Mouse (Mus musculus) C2C12 (cell line): ENCODE measurements around the gene Ch25h.

Experiments used
- CEBPB ChIP-seq: IDR thresholded peaks from one replicate; pipeline ENCODE4 v1.6.1; 2011; ENCODE audit warnings: low read depth, mild to moderate bottlenecking, control low read depth, moderate library complexity
- CTCF ChIP-seq: IDR thresholded peaks from one replicate; pipeline ENCODE4 v1.5.1; 2011; ENCODE audit not compliant: control insufficient read depth, insufficient read depth, insufficient read length
- FOSL1 ChIP-seq: IDR thresholded peaks from one replicate; pipeline ENCODE4 v1.8.0; 2011; ENCODE audit warnings: mild to moderate bottlenecking, low read length; ENCODE audit not compliant: poor library complexity, insufficient read depth, severe bottlenecking
- MAX ChIP-seq: IDR thresholded peaks from one replicate; pipeline ENCODE4 v1.6.1; 2011; ENCODE audit warnings: mild to moderate bottlenecking, control low read depth
- MYOG ChIP-seq: IDR thresholded peaks from one replicate; pipeline ENCODE4 v1.6.1; 2011; ENCODE audit not compliant: control insufficient read depth, insufficient read length; ENCODE audit errors: extremely low read depth
- USF1 ChIP-seq: IDR thresholded peaks from one replicate; pipeline ENCODE4 v1.6.1; 2011; ENCODE audit warnings: low read depth, mild to moderate bottlenecking, control low read depth, moderate library complexity

DNA sequence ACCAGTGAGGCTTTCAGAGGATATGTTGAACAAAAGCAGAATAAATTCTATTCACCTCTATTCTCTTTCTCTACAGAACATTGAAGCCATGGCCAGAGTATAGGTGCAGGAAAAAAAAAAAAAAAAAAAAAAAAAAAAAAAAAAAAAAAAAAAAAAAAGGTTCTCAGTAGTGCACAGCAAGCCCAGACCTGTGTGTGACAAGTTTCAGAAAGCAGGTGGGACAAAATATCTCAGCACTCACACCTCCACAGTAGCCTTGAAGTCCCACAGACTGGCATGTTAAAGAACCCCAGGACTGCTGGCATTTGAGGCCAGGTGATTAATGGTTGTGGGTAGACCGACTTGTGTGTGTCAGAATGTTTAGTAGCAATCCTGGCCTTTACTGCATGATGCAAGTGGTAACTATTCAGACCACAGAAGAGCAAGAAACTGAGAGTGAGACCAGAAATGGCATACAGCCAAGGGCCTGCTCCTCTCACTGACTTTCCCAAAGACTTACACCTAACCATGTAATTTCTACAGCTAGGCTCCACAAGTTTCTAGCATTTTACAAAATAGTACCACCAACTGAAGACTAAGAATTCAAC, 24.1 kb downstream of the Ch25h start:
- no peak for TF ChIP-seq CTCF
- no peak for TF ChIP-seq MAX
- TF ChIP-seq MYOG, result no peak
- TF ChIP-seq FOSL1, result peak; percentile 63
- TF ChIP-seq CEBPB, result peak; percentile 90
- TF ChIP-seq USF1, result no peak
